Mouse (Mus musculus) lung, embryonic 14.5 days (tissue): ENCODE measurements at regions not wholly inside any gene's neighbourhood (a gene's known extent, or its start where the extent isn't known, plus 50 kb on each side); places are given as distances from the start of the nearest gene placed in this dataset.
A peak's percentile ranks its signal among the peaks of the same experiment; 100 is the strongest.

Experiments
- ATAC-seq: fragments of 200-750 bp; cut with Nextera tagmentation; 2 replicates; pipeline ENCODE4 v1.8.0; 2017; ENCODE audit warnings: mild to moderate bottlenecking, moderate TSS enrichment, moderate library complexity; ENCODE audit not compliant: insufficient read depth
- DNase-seq: peaks from one replicate; pipeline ENCODE4 v3.0.0-alpha.2; 2015
- H3K27ac ChIP-seq: fragments of 300-500 bp; sonication (generic); 2 replicates; pipeline ENCODE4 v1.5.1; 2014; ENCODE audit warnings: low read depth, mild to moderate bottlenecking, moderate library complexity
- H3K27me3 ChIP-seq: fragments of 300-500 bp; sonication (generic); 2 replicates; pipeline ENCODE4 v1.6.1; 2014; ENCODE audit warnings: low read length, control low read depth; ENCODE audit not compliant: insufficient read depth
- H3K36me3 ChIP-seq: fragments of 300-500 bp; sonication (generic); 2 replicates; pipeline ENCODE4 v1.6.1; 2014; ENCODE audit warnings: control low read depth; ENCODE audit not compliant: insufficient read depth
- H3K4me1 ChIP-seq: fragments of 300-500 bp; sonication (generic); 2 replicates; pipeline ENCODE4 v1.6.1; 2014; ENCODE audit warnings: antibody characterized with exemption, control low read depth; ENCODE audit not compliant: insufficient read depth
- H3K4me2 ChIP-seq: fragments of 300-500 bp; sonication (generic); 2 replicates; pipeline ENCODE4 v1.6.1; 2014; ENCODE audit warnings: mild to moderate bottlenecking
- H3K4me3 ChIP-seq: fragments of 300-500 bp; sonication (generic); 2 replicates; pipeline ENCODE4 v1.5.1; 2014; ENCODE audit warnings: low read depth, low read length
- H3K9ac ChIP-seq: fragments of 300-500 bp; sonication (generic); 2 replicates; pipeline ENCODE4 v1.6.1; 2014
- H3K9me3 ChIP-seq: fragments of 300-500 bp; sonication (generic); 2 replicates; pipeline ENCODE4 v1.6.1; 2016; ENCODE audit warnings: low read depth, low read length, control low read depth
- CTCF ChIP-seq: IDR thresholded peaks from 2 replicates; pipeline ENCODE4 v1.5.1; 2016; ENCODE audit warnings: antibody characterized with exemption, low read depth
- WGBS: fragments of 180-500 bp; shearing (Covaris S2); extraction: QIAGEN DNeasy Blood & Tissue Kit; methylation state at CpG from one replicate; pipeline ENCODE4 v1.1.7; 2014; 5-methylcytosine and 5-hydroxymethylcytosine counted together

GRCm38 (mm10) chr3:66646251-66646650, 334.9 kb upstream of the Rsrc1 start:
- ATAC-seq (peak; percentile 72; the same call in 1 of the 2 replicates), DNase-seq (peak; percentile 70)
- no peaks in the 10 kb centered on the region for H3K9me3 ChIP-seq
- no peak overlapping the region for H3K9ac ChIP-seq
- peaks cover 15% of the 10 kb centered on the region; the same call in 1 of the 2 replicates for H3K4me1 ChIP-seq
- H3K27ac ChIP-seq = no peak overlapping the region
- WGBS = 19% methylated on average over 4 of the region's 4 CpGs
- H3K4me3 ChIP-seq = no peak overlapping the region
- no peak overlapping the region for H3K4me2 ChIP-seq
- no peak for TF ChIP-seq CTCF
- H3K27me3 ChIP-seq = no peaks in the 10 kb centered on the region
- H3K36me3 ChIP-seq = no peaks in the 10 kb centered on the region

- Histone ChIP-seq H3K9me3 (no peaks in the 10 kb centered on the region), H3K27me3 (no peaks in the 10 kb centered on the region), H3K27ac (no peak overlapping the region), H3K4me2 (no peak overlapping the region), H3K4me3 (no peak overlapping the region), H3K9ac (no peak overlapping the region), H3K4me1 (peaks cover 15% of the 10 kb centered on the region; the same call in 1 of the 2 replicates), H3K36me3 (no peaks in the 10 kb centered on the region)
- ATAC-seq (no peak), DNase-seq (no peak)
- WGBS = 87% methylated on average over 4 of the region's 4 CpGs
- no peak for TF ChIP-seq CTCF
These were observed 331.9 kb upstream of the Rsrc1 start for GRCm38 (mm10) chr3:66649271-66649670.

GRCm38 (mm10) chr3:66650076-66650748, 331.0 kb upstream of the Rsrc1 start:
- no peaks in the 10 kb centered on the region for H3K36me3 ChIP-seq
- H3K27me3 ChIP-seq = no peaks in the 10 kb centered on the region
- H3K9ac ChIP-seq = no peak overlapping the region
- 41% methylated on average over 15 of the region's 15 CpGs for WGBS
- no peaks in the 10 kb centered on the region for H3K9me3 ChIP-seq
- H3K27ac ChIP-seq = no peak overlapping the region
- ATAC-seq = peak; percentile 60; the same call in 1 of the 2 replicates
- peaks cover 15% of the 10 kb centered on the region; the same call in 1 of the 2 replicates for H3K4me1 ChIP-seq
- H3K4me3 ChIP-seq = no peak overlapping the region
- peak; percentile 56 for DNase-seq
- TF ChIP-seq CTCF = no peak
- peak overlapping the region; percentile 20; the same call in 1 of the 2 replicates for H3K4me2 ChIP-seq

- no peak for DNase-seq
These were observed 330.3 kb upstream of the Rsrc1 start for GRCm38 (mm10) chr3:66650749-66651472.

GRCm38 (mm10) chr3:66652139-66652846, 328.9 kb upstream of the Rsrc1 start:
- DNase-seq = no peak
- H3K4me1 ChIP-seq = peaks cover 9% of the 10 kb centered on the region; the same call in 1 of the 2 replicates
- no peaks in the 10 kb centered on the region for H3K27me3 ChIP-seq
- TF ChIP-seq CTCF = no peak
- H3K27ac ChIP-seq = no peak overlapping the region
- no peaks in the 10 kb centered on the region for H3K9me3 ChIP-seq
- no peaks in the 10 kb centered on the region for H3K36me3 ChIP-seq
- WGBS = 87% methylated on average over 7 of the region's 7 CpGs
- no peak overlapping the region for H3K4me3 ChIP-seq
- H3K4me2 ChIP-seq = no peak overlapping the region
- no peak for ATAC-seq
- no peak overlapping the region for H3K9ac ChIP-seq

More at GRCm38 (mm10) chr3:66650749-66651472, 330.3 kb upstream of the Rsrc1 start:
- H3K4me1 ChIP-seq = peaks cover 15% of the 10 kb centered on the region; the same call in 1 of the 2 replicates
- H3K27me3 ChIP-seq = no peaks in the 10 kb centered on the region
- H3K9ac ChIP-seq = no peak overlapping the region
- H3K4me3 ChIP-seq = no peak overlapping the region
- peak overlapping the region; percentile 20; the same call in 1 of the 2 replicates for H3K4me2 ChIP-seq
- no peaks in the 10 kb centered on the region for H3K36me3 ChIP-seq
- H3K27ac ChIP-seq = no peak overlapping the region
- H3K9me3 ChIP-seq = no peaks in the 10 kb centered on the region
- WGBS = 44% methylated on average over 16 of the region's 16 CpGs
- TF ChIP-seq CTCF = no peak
- ATAC-seq = no peak; the same call in 1 of the 2 replicates

GRCm38 (mm10) chr3:66653961-66654360, 327.2 kb upstream of the Rsrc1 start:
- Histone ChIP-seq H3K27me3 (no peaks in the 10 kb centered on the region), H3K27ac (no peak overlapping the region), H3K9ac (no peak overlapping the region), H3K36me3 (no peaks in the 10 kb centered on the region), H3K4me2 (no peak overlapping the region), H3K4me3 (no peak overlapping the region), H3K9me3 (no peaks in the 10 kb centered on the region), H3K4me1 (peaks cover 9% of the 10 kb centered on the region; the same call in 1 of the 2 replicates)
- ATAC-seq (no peak), DNase-seq (no peak)
- WGBS = 90% methylated on average over 2 of the region's 2 CpGs
- TF ChIP-seq CTCF = no peak
